Mouse (Mus musculus) layer of hippocampus, postnatal 10 days (tissue): ENCODE measurements around the gene Morc2a. TPM values are rescaled to one million over a fixed set of nuclear protein-coding genes. Genes with fewer than 3 reads are reported as not detected.

ENCODE experiments used
- DNase-seq, 2 experiments: peaks; one replicate each; pipeline ENCODE4 v3.0.0; 2021; ENCODE audit warnings: low spot score in 2 of 2
- total RNA-seq, 2 experiments: library from RNA; stranded (reverse); gene quantifications; 2 replicates each; pipeline ENCODE4 v1.2.3; 2021

Morc2a gene
- total RNA-seq, 2 experiments from 2014 or later: 41.6 to 46.6 TPM

GRCm38 (mm10) chr11:3731469-3731868, 82.5 kb downstream of the Morc2a start:
- DNase-seq: no peak

GRCm38 (mm10) chr11:3733933-3734636, 85.1 kb downstream of the Morc2a start:
- DNase-seq: no peak

GRCm38 (mm10) chr11:3735715-3736114, 86.7 kb downstream of the Morc2a start:
- DNase-seq: no peak

GRCm38 (mm10) chr11:3738778-3739177, 89.8 kb downstream of the Morc2a start:
- no peak for DNase-seq

Other genes starting within 250 kb of the Morc2a start
- 100 to 1,000 TPM; 108 to 126 TPM for gene Limk2, start 240.0 kb upstream of the Morc2a start, total RNA-seq
- 10 to 100 TPM; 22.2 to 24.0 TPM for gene Rnf185, start 196.8 kb upstream of the Morc2a start, total RNA-seq
- 10 to 100 TPM; 11.3 to 17.0 TPM for gene Pla2g3, start 160.9 kb upstream of the Morc2a start, total RNA-seq
- 10 to 100 TPM; 47.0 to 52.9 TPM for gene Inpp5j, start 144.4 kb upstream of the Morc2a start, total RNA-seq
- gene Selenom, start 134.5 kb upstream of the Morc2a start, total RNA-seq: 100 to 1,000 TPM; 250 to 255 TPM
- 10 to 100 TPM; 17.0 TPM for gene Smtn, start 108.6 kb upstream of the Morc2a start, total RNA-seq
- gene Osbp2, start 214.7 kb downstream of the Morc2a start, total RNA-seq: 10 to 100 TPM; 84.0 to 87.2 TPM
- under 1 TPM; 0.62 to 0.69 TPM for gene 4921536K21Rik, start 245.9 kb downstream of the Morc2a start, total RNA-seq
- 10 to 100 TPM; 19.8 to 22.6 TPM for gene Dusp18, start 246.0 kb downstream of the Morc2a start, total RNA-seq